Mouse (Mus musculus): ENCODE data around the gene Smarcd1. TPM values are rescaled to one million over a fixed set of nuclear protein-coding genes. Genes with fewer than 3 reads are reported as not detected.

The Smarcd1 gene
- total and polyA plus RNA-seq, 3 experiments, result 20.1 to 39.0 (median 20.6) TPM

DNA sequence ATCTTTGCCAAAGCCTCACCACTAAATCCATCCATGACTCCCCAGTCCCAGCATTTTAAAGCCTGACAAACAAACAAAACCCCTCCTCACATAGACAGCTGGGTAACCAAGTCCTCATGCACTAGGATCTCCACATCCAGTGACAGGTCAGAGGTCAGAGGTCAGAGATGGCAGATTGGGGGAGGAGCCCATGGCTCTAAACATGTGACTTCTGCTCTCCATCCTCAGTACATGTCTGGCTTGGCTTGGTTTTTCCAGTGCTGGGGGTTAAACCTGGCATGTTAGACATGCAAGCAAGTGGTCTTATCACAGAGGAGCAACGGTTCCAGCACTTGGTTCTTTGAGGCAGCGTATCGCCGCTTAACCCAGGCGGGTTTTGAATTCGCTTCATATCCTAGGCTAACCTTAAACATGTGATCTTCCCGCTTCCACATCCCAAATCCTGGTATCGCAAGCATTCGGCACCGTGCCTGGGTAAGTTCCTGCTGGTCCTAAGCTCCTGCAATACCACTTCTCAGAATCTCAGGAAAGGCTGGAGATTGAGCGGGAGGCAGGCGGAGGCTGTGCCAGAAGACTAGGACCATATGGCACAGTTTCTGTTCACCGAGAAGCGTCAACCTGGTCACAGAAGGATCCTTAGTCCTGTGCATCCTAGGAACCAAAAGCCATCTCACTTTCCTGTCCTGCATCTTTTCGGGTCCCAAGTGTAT is 40.7 kb upstream of the Smarcd1 start:
- Histone ChIP-seq H3K4me1 (ENCODE audit: control insufficient read depth, insufficient read depth, low read length) (peaks cover 2% of the 10 kb centered on the region; the same call in 1 of the 2 replicates), H3K9ac (ENCODE audit: low read depth, low read length) (no peak overlapping the region), H3K27me3 (ENCODE audit: control insufficient read depth, insufficient read depth, low read length) (peaks cover 9% of the 10 kb centered on the region), H3K27ac (no peak overlapping the region), H3K79me2 (replicated peaks; ENCODE audit: control insufficient read depth, insufficient read depth, low read length) (no peaks in the 10 kb centered on the region), H3K4me3 (no peak overlapping the region), H3K36me3 (ENCODE audit: control insufficient read depth, insufficient read depth, low read length) (no peaks in the 10 kb centered on the region)
- intact Hi-C loops (cut with DNase I), result no loop called here
- WGBS, result 94% methylated on average over 15 of the region's 15 CpGs
- no peak for DNase-seq
- TF ChIP-seq EP300 (IDR thresholded peaks at IDR 0.05; ENCODE audit: insufficient read depth, low read depth, low read length) (no peak), CTCF (IDR thresholded peaks at IDR 0.05) (no peak), POLR2A (IDR thresholded peaks at IDR 0.05; ENCODE audit: insufficient read depth, low read depth, low read length) (no peak)

DNA sequence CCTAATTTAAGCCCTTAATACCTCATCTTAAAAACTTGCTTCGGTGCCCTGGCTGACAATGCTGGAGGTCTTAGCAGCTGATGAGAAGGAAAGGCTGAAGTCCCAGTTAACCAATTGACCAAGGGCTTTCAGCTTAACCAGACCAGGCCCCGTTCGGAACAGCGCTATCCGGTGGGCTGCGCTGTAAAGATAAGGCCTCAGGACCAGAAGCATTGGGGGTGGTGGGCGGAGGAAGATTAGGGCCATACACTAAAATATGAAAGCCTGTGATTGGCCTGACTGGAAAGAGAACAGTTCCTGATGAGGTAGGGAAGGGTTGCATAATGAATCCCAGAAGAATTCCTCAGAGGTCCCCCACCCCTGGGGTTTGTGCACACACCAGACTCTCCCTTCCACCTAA is 39.6 kb upstream of the Smarcd1 start:
- Histone ChIP-seq H3K36me3 (ENCODE audit: control insufficient read depth, insufficient read depth, low read length) (no peaks in the 10 kb centered on the region), H3K27me3 (ENCODE audit: control insufficient read depth, insufficient read depth, low read length) (peaks cover 9% of the 10 kb centered on the region), H3K9ac (ENCODE audit: low read depth, low read length) (no peak overlapping the region), H3K4me3 (no peak overlapping the region), H3K4me1 (ENCODE audit: control insufficient read depth, insufficient read depth, low read length) (peaks cover 2% of the 10 kb centered on the region; the same call in 1 of the 2 replicates), H3K27ac (no peak overlapping the region), H3K79me2 (replicated peaks; ENCODE audit: control insufficient read depth, insufficient read depth, low read length) (no peaks in the 10 kb centered on the region)
- WGBS, result 62% methylated on average over 7 of the region's 7 CpGs
- intact Hi-C loops (cut with DNase I), result no loop called here
- no peak for TF ChIP-seq EP300 (IDR thresholded peaks at IDR 0.05; ENCODE audit: insufficient read depth, low read depth, low read length)
- TF ChIP-seq CTCF (IDR thresholded peaks at IDR 0.05), result no peak
- no peak for TF ChIP-seq POLR2A (IDR thresholded peaks at IDR 0.05; ENCODE audit: insufficient read depth, low read depth, low read length)
- no peak for DNase-seq

DNA sequence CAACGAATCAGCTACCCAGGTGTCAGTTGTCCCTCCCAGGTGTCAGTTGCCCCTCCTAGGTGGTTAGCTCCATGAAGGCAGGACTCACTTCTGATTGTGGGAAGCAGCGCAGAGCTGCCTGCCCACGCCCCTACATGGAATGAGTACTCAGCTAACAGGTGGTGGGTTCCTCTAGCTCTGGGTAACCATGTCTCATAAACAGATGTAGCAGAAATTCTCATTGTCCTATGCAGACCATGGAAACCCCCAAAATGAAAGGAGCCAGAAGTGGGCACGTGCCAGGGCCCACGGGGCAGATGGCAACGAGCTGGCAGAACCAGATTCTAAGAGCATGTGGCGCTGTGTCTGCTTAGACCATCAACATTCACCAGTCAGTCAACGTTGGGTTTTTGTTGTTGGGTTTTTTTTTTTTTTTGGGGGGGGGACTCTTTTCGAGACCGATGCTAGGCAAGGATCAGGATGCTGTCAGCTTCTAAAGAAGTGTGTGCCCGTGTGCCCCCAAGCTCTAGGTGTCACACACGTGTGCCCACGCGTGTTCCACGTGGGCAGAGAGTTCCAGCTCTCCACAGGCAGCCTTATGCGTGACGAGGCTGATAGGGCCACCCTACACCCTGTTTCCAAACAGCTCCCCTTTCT is 37.8 kb upstream of the Smarcd1 start:
- peaks cover 9% of the 10 kb centered on the region for H3K27me3 ChIP-seq (ENCODE audit: control insufficient read depth, insufficient read depth, low read length)
- 7% methylated on average over 17 of the region's 17 CpGs for WGBS
- peaks cover 2% of the 10 kb centered on the region; the same call in 1 of the 2 replicates for H3K4me1 ChIP-seq (ENCODE audit: control insufficient read depth, insufficient read depth, low read length)
- no peaks in the 10 kb centered on the region for H3K36me3 ChIP-seq (ENCODE audit: control insufficient read depth, insufficient read depth, low read length)
- no peak overlapping the region for H3K9ac ChIP-seq (ENCODE audit: low read depth, low read length)
- H3K4me3 ChIP-seq, result peak overlapping the region; percentile 34
- DNase-seq, result no peak
- no peak overlapping the region for H3K27ac ChIP-seq
- intact Hi-C loops (cut with DNase I), result no loop called here
- H3K79me2 ChIP-seq (replicated peaks; ENCODE audit: control insufficient read depth, insufficient read depth, low read length), result no peaks in the 10 kb centered on the region
- TF ChIP-seq POLR2A (IDR thresholded peaks at IDR 0.05; ENCODE audit: insufficient read depth, low read depth, low read length), result no peak
- no peak for TF ChIP-seq EP300 (IDR thresholded peaks at IDR 0.05; ENCODE audit: insufficient read depth, low read depth, low read length)
- TF ChIP-seq CTCF (IDR thresholded peaks at IDR 0.05), result no peak

DNA sequence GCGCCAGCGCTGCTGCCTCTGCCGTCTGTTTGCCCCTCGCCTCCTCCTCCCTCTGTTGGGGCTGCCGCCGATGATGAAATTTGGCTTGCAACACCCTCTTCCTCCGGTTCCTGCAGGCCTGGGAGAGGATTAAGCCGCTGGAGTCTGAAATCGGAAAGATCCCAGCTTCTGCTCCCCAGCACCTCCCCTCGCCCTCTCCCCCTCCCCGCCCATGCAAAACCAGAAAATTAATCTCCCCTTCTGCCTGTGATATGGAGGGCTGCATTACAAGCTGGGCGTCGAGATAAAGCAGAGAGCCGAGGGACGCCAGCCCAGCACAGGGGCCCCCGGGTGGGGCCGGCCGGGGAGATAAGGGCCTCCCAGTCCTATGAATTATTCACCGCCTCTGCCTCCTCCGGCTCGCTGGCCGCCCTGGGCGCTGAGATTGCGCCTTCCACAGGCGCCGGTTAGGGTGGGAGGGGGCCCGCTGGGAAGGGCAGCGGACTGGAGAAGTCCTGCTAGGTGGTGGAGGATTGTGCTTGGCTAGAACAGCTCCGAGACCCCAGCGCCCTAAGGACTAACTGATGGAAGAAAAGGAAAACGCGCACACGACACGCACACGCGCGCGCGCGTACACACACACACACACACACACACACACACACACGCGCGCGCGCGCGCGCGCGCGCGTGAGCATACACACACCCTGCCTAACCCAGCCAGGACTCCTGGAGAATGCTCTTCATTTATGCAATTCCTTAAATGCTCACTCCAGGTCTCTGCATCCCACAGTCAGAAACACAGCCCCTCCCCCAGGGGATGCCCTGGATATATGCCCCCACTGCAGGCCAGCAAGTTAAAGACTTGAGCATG is 37.1 kb upstream of the Smarcd1 start:
- Histone ChIP-seq H3K4me3 (peak overlapping the region; percentile 34), H3K36me3 (ENCODE audit: control insufficient read depth, insufficient read depth, low read length) (no peaks in the 10 kb centered on the region), H3K27me3 (ENCODE audit: control insufficient read depth, insufficient read depth, low read length) (peaks cover 10% of the 10 kb centered on the region), H3K4me1 (ENCODE audit: control insufficient read depth, insufficient read depth, low read length) (peaks cover 2% of the 10 kb centered on the region; the same call in 1 of the 2 replicates), H3K79me2 (replicated peaks; ENCODE audit: control insufficient read depth, insufficient read depth, low read length) (no peaks in the 10 kb centered on the region), H3K27ac (no peak overlapping the region), H3K9ac (ENCODE audit: low read depth, low read length) (no peak overlapping the region)
- intact Hi-C loops (cut with DNase I), result loop anchor here (5.0 kb wide), 1 partner anchor 33 kb away; no protein-coding TSS in a partner anchor
- under 1% methylated on average over 51 of the region's 52 CpGs for WGBS
- no peak for TF ChIP-seq CTCF (IDR thresholded peaks at IDR 0.05)
- no peak for TF ChIP-seq EP300 (IDR thresholded peaks at IDR 0.05; ENCODE audit: insufficient read depth, low read depth, low read length)
- TF ChIP-seq POLR2A (IDR thresholded peaks at IDR 0.05; ENCODE audit: insufficient read depth, low read depth, low read length), result no peak
- peak; percentile 64 to 67 for DNase-seq

DNA sequence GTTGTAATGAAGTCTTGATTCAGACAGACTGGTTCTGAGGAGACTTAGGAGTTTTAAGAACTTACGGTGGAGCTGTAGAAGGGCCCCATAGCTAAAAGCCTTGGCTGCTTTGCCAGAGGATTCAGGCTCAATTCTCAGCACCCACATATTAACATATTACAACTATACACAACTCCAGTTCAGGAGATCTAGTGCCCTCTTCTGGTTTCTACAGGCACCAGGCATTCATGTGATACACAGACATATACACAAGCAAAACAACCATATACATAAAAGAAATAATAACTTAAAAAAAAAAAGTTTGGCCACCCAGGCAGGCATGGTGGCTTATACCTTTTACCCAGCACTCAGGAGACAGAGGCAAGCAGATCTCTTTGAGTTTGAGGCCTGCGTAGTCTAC is 34.4 kb upstream of the Smarcd1 start:
- Histone ChIP-seq H3K27me3 (ENCODE audit: control insufficient read depth, insufficient read depth, low read length) (peaks cover 20% of the 10 kb centered on the region), H3K79me2 (replicated peaks; ENCODE audit: control insufficient read depth, insufficient read depth, low read length) (no peaks in the 10 kb centered on the region), H3K4me3 (no peak overlapping the region), H3K4me1 (ENCODE audit: control insufficient read depth, insufficient read depth, low read length) (peaks cover 5% of the 10 kb centered on the region; the same call in 1 of the 2 replicates), H3K36me3 (ENCODE audit: control insufficient read depth, insufficient read depth, low read length) (no peaks in the 10 kb centered on the region), H3K9ac (ENCODE audit: low read depth, low read length) (no peak overlapping the region), H3K27ac (no peak overlapping the region)
- TF ChIP-seq CTCF (IDR thresholded peaks at IDR 0.05), result no peak
- no peak for TF ChIP-seq EP300 (IDR thresholded peaks at IDR 0.05; ENCODE audit: insufficient read depth, low read depth, low read length)
- no peak for TF ChIP-seq POLR2A (IDR thresholded peaks at IDR 0.05; ENCODE audit: insufficient read depth, low read depth, low read length)
- DNase-seq, result no peak
- WGBS, result 96% methylated on average over 2 of the region's 2 CpGs
- intact Hi-C loops (cut with DNase I), result loop anchor here (5.0 kb wide), 1 partner anchor 35 kb away; no protein-coding TSS in a partner anchor
